Mouse (Mus musculus): Measurements from ENCODE around the gene Crhbp.
A peak's percentile ranks its signal among the peaks of the same experiment; 100 is the strongest.

The Crhbp gene

GRCm38 (mm10) chr13:95444824-95445223 is at the start of gene Crhbp:
Gene Crhbp (minus strand): TSS chr13:95444924.
- DNase-seq (ENCODE audit: low spot score), result peak; percentile 19

DNA sequence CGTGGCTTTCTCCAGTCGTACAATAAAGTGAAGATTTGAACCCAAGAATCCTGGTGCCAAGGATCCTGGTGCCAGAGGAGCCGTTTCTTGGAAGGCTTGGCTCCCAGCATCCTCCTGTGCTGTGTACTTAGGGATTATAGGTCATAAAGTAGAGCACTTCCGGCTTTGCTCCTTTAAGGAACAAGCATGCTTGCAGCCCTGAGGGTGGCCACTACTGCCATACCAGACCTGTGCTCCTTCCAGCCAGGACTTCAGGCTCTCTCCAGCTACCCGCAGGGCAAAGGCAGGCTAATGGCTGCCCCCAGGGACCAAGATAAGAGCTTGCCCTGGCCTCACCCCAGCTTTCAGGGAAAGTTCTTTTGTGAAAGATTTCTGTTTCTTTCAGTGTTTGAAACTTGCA is 48.6 kb upstream of the Crhbp start:
- DNase-seq (ENCODE audit: low spot score), result no peak

DNA sequence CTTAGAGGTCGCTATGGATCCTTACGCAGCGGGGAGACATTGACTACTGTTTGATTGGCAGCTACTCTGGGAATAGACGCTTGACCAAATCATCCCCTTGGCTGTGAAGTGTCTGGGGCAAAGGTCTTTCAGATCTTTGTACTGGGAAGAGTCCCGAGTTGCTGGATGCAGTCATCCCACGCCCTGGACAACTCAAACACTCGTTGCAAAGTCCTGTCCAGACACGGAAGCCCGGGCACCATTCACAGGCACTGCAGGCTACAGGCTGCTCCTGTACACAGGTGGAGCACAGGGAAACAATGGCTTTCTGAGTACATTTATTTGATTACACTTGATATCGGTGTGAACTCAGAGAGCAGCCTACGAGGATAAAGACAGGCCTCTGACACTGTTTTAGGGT is 46.6 kb upstream of the Crhbp start:
- no peak for DNase-seq (ENCODE audit: low spot score)

- DNase-seq (ENCODE audit: low spot score), result peak; percentile 29
Measured at GRCm38 (mm10) chr13:95484664-95485063, 39.9 kb upstream of the Crhbp start.

DNA sequence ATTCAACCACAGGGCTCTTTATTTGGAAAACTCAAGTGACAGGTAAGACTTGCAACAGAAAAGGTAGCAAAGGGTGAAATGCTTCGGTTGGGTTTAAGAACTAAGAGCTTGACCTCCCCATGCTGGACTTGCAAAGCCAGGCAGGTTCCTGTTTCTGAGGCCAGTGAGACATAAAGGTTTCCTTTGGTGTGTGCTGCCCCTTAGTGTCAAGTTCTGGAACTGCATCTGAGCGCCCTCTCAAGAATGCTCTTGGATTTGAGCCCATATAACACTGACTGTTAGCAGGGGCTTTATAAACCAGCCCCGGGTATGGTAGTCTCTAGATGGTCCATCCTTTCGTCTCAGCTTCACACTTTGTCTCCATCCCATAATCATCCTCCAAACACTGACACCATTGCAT is 36.7 kb upstream of the Crhbp start:
- peak; percentile 94 for DNase-seq (ENCODE audit: low spot score)

DNA sequence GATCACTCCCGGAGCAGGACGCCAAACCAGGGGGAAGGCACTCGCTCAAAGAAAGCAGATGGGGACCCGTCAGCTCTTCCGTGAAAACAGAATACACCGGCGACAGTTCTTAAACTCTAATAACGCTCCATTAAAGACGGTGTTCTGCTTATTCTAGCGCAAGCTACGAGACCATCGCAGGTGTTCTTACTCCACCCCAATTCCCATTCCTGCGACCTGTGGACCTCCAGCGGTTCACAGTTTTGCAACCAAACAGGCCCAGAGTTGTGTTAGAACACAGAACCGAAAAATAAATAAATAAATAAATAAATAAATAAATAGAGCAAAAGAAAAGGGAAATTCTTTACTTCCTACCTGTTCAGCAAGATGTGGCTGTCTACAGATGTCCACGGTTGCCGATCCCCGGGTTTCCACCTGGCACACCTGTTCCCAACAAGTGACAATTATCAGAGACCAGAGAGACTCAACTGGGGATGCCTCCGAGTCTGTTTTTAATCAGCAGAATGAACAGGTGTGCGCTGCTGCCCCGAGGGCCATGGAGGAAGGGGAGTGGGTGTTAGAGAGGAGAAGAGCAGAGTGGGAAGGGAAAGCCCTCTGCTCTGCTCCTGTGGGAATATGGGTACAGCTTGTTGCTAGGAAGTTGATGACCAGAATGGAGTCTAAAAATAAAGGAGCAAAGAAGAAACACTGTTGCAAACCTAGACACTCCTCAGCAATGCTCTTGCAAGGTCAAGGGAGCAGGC is 34.1 kb upstream of the Crhbp start, which contains the start of gene S100z:
Gene S100z, minus strand, starts transcription at position 51 of the 743 bp plus-strand sequence.
- DNase-seq (ENCODE audit: low spot score), result no peak

DNA sequence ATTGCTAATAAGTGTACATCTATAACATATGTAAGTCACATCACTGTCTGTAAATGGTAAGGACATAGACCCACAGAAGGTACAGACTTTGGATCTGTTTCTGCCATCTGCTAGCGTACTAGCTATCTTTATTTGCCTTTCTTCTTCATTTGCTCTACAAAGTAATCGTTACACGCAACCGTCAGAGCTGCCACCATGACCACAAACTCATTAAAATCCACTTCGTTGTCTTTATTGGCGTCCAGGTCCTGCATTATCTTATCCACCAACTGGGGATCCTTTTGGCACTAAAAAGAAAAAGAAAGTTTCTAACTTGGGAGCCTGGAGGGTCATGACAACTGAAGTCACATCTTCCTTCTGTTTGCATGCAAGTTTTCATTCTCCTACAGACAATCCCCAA is 32.4 kb upstream of the Crhbp start:
- no peak for DNase-seq (ENCODE audit: low spot score)

DNA sequence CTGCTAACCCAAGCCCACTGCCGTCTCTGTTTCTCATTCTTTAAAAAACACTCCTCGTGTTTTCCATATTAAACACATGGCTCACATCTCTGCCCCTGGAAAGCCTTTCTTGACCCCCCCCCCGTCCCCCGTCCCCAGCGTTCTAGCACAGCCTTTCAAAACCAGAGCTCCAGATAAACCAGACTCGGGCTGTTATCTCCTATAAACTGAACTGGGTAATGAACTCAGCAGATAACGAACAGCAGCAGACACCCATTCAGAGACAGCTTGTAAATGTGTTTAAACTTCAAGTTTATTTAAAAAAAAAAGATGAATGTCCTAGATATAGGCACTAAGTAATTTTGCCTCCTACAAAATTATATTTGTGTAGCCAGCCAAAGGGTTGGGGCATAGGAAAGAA is 30.4 kb upstream of the Crhbp start:
- no peak for DNase-seq (ENCODE audit: low spot score)

DNA sequence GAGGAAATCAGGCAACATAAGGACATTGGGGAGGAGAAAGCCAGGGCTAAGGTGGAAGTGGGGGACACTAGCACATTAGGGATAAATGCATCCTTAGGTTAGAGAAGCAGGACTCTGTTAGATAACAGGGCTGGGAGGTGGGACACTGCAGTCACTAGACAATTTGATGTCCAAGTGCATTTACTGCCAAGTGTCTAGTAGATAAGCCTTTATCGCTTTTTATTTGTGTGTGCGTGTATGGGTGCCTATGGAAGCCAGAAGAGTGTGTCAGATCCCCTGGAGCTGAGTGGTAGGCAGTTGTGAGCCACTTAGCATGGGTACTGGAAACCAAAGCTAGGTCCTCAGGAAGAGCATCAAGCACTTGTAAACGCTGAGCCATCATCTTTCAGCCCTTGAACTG is 29.6 kb upstream of the Crhbp start:
- DNase-seq (ENCODE audit: low spot score), result no peak

DNA sequence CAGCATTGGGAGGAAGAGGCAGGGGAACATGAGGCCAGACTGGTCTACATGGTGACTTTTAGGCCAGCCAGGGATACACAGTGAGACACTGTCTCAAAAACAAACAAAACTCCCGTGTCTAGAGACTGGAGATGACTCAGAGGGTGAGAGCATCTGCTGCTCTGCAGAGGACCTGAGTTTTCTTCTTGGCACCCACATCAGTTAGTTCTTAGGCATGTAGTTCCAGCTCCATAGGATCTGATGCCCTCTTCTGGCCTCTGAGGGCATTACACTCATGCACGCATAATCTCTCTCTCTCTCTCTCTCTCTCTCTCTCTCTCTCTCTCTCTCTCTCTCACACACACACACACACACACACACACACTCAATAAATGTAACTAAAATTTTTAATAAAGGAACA is 26.2 kb upstream of the Crhbp start:
- peak; percentile 32 for DNase-seq (ENCODE audit: low spot score)

GRCm38 (mm10) chr13:95451529-95451928 is 6.8 kb upstream of the Crhbp start:
- peak; percentile 21 for DNase-seq (ENCODE audit: low spot score)

DNA sequence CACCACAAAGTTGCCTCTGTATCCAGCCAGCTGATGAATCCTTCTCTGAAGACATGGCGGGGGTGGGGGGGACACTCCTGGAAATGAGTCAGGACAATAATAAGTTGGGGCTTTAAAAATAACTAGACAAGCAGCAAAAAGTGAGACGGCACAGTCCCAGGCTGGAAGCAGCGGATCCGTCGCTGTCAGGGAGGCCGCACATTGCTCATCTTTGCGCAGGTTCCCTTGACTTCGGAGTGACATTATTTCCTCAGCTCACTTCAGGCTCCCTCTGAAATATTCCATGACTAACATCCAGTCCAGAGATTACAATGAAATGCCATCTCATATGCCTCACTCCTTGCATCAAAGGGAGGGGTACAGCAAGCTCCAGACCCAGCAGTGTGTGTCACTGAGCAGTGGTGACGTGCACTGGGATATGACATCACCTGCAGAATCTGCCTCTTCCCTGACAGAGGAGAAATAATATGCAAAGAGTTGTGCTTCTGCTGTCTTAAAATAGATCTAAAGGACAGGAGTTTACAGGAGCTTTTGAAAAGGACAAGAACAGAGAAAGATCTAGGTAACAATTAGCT is 6.0 kb upstream of the Crhbp start:
- DNase-seq (ENCODE audit: low spot score), result no peak

DNA sequence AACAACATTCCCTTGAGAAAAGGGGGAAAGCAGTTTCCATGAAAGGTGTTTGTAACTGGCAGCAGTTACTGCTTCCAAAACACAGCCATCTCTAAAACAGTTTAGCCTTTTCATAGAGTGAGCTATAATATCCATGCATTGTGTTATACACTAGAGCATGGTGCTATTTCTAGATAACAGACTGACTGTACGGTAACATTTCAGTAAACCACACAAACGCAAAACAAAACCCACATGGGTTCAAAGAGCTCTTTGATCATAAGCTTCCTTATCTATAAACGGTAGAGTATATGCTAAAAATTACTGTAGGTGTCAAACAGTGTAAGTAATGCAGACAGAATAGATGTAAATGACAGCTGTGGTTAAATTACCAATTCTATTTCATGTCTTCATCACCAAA is 5.0 kb upstream of the Crhbp start:
- no peak for DNase-seq (ENCODE audit: low spot score)

GRCm38 (mm10) chr13:95444291-95444690 is 433 bp downstream of the Crhbp start:
- DNase-seq (ENCODE audit: low spot score), result no peak

- DNase-seq (ENCODE audit: low spot score), result peak; percentile 81
Measured at GRCm38 (mm10) chr13:95443376-95444233, 1.1 kb downstream of the Crhbp start.

DNA sequence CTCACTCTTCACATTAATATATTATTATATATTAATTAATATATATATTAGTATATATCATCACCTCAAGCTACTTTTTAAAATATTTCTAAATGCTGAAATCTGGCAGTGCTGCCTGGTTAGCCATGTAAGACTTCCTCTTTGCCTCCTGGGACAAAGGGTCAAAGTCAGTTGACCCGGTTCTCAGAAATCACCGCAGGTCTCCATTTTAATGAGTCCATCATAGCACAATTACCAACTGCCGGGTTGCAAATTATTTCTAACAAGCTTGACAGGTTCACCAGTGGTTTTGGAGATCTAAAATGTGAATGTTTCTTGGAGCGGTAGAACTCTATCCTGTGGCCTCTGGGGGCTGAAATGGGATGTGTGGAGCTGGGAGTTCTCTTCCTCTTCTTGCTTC is 1.8 kb downstream of the Crhbp start:
- peak; percentile 27 for DNase-seq (ENCODE audit: low spot score)

- DNase-seq (ENCODE audit: low spot score), result no peak
Measured at GRCm38 (mm10) chr13:95439569-95439968, 5.2 kb downstream of the Crhbp start.

DNA sequence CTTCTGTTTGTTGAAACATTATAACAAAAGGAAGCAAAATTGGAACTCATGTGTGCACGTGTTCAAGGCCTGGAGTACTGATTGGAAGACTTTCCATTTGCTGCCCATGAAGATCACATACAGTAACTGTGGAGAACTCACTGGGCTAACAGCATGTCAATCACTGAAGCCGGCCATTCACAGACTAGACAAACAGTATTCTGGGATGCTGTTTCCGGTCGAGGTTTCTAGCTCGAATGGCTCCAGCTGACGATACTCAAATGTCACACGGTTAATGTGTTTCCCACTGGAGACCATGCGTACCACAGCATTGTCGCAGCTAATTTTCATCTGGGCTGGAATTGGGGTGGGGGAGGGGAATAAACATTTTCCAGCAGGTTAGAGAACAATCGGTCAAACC is 13.0 kb downstream of the Crhbp start:
- DNase-seq (ENCODE audit: low spot score), result no peak

- DNase-seq (ENCODE audit: low spot score), result no peak
Measured at GRCm38 (mm10) chr13:95427499-95427898, 17.2 kb downstream of the Crhbp start.

DNA sequence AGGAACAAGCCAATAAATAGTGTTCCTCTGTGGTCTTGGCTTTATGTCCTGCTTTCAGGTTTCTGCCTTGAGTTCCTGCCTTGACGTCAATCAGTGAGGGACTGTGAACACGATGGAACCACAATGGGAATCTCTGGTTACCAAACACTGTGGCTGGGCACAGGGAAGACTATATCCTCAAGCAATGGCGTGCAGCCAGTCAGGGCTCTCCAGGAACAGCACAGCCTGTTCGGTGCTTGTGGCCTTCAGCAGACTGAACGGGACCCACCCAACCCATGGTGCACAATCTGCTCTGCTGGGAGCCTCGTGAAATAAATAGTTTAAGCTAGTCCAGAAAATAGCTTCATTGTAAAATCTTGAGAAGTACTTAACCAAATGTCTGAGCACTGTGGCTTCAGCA is 18.3 kb downstream of the Crhbp start:
- DNase-seq (ENCODE audit: low spot score), result no peak

- no peak for DNase-seq (ENCODE audit: low spot score)
Measured at GRCm38 (mm10) chr13:95425484-95425883, 19.2 kb downstream of the Crhbp start.

GRCm38 (mm10) chr13:95424932-95425331 is 19.8 kb downstream of the Crhbp start:
- DNase-seq (ENCODE audit: low spot score), result no peak

DNA sequence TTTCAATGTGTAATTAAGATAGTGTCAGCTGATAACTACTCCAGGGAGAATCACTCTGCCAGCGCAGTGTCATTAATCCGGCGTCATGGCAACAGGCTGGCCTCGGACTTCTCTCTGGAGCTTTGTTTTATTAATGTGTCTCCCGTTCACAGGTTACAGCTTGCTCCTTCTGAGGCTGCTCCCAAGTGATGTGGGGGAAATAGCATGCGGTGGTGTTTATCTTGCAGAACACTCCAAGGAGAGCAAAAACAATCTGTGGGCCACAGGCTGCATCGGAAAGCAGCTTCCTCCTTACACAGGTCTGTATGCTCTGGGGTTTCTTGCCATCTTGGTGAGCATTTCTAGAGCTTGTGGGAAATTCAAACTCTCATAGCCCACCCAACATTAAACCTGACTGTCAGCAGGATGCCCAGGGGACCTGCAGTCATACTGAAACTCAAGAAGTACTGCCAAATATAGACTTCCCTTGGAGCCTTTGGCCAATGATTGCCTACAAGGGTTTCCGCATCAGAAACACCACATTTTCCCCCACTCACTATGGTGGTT is 25.4 kb downstream of the Crhbp start:
- peak; percentile 58 for DNase-seq (ENCODE audit: low spot score)

Data from embryo, embryonic 10.5 days (tissue).